Mouse (Mus musculus) limb, embryonic 10.5 days (tissue): ENCODE data around the gene Olfr504. TPM values are rescaled to one million over a fixed set of nuclear protein-coding genes. Genes with fewer than 3 reads are reported as not detected.
"Not testable (repeated sequence)": the region's sequence is repeated elsewhere in the genome, so short reads cannot be mapped to it uniquely, and the experiment has no call there.

Source experiments
- DNase-seq: peaks from one replicate; pipeline ENCODE4 v3.0.0-alpha.2; 2017; ENCODE audit warnings: low spot score
- H3K27ac ChIP-seq: fragments of 300-500 bp; sonication (generic); 2 replicates; pipeline ENCODE4 v1.5.1; 2016; ENCODE audit warnings: mild to moderate bottlenecking
- H3K27me3 ChIP-seq: fragments of 300-500 bp; sonication (generic); 2 replicates; pipeline ENCODE4 v1.6.1; 2016; ENCODE audit warnings: low read depth, mild to moderate bottlenecking; ENCODE audit not compliant: poor library complexity, severe bottlenecking
- H3K36me3 ChIP-seq: fragments of 300-500 bp; sonication (generic); 2 replicates; pipeline ENCODE4 v1.6.1; 2016; ENCODE audit warnings: mild to moderate bottlenecking, moderate library complexity
- H3K4me1 ChIP-seq: fragments of 300-500 bp; sonication (generic); 2 replicates; pipeline ENCODE4 v1.6.1; 2016
- H3K4me3 ChIP-seq: fragments of 300-500 bp; sonication (generic); 2 replicates; pipeline ENCODE4 v1.5.1; 2016; ENCODE audit warnings: mild to moderate bottlenecking, moderate library complexity
- H3K9me3 ChIP-seq: fragments of 300-500 bp; sonication (generic); replicated peaks from 2 replicates; pipeline ENCODE4 v1.6.1; 2016; ENCODE audit warnings: mild to moderate bottlenecking
- WGBS: fragments of 180-500 bp; shearing (Covaris S2); methylation state at CpG from one replicate; pipeline ENCODE4 v1.1.7; 2016; 5-methylcytosine and 5-hydroxymethylcytosine counted together
- polyA plus RNA-seq: library from polyadenylated mRNA; unstranded; fragments of >200 nt; fragmentation: Nextera tagmentation; extraction: Ambion mirVana; gene quantifications from 2 replicates; pipeline ENCODE4 v1.2.1, GENCODE M21; 2016

Gene Olfr504
- polyA plus RNA-seq: not detected in 2 replicates

- Histone ChIP-seq H3K36me3 (no peaks in the 10 kb centered on the region), H3K9me3 (no peaks in the 10 kb centered on the region), H3K4me3 (no peak within 1 kb of the TSS), H3K27ac (no peak within 1 kb of the TSS), H3K27me3 (no peaks in the 10 kb centered on the region), H3K4me1 (no peaks in the 10 kb centered on the region)
- WGBS: 83% methylated on average over 1 of the region's 1 CpGs
- no peak for DNase-seq
These were observed at the start of gene Olfr504 for GRCm38 (mm10) chr7:108565693-108566092. Gene Olfr504 (minus strand): TSS chr7:108565793.

- 93% methylated on average over 2 of the region's 2 CpGs for WGBS
- H3K4me3 ChIP-seq: no peak overlapping the region
- H3K36me3 ChIP-seq: no peaks in the 10 kb centered on the region
- no peaks in the 10 kb centered on the region for H3K9me3 ChIP-seq
- no peaks in the 10 kb centered on the region for H3K4me1 ChIP-seq
- no peak for DNase-seq
- H3K27ac ChIP-seq: no peak overlapping the region
- no peaks in the 10 kb centered on the region for H3K27me3 ChIP-seq
These were observed 48.5 kb upstream of the Olfr504 start for GRCm38 (mm10) chr7:108614110-108614509.

- DNase-seq: no peak
- no peak within 1 kb of the TSS for H3K27ac ChIP-seq
- no peaks in the 10 kb centered on the region for H3K27me3 ChIP-seq
These were observed 44.9 kb upstream of the Olfr504 start, which contains the start of gene Olfr506 for GRCm38 (mm10) chr7:108610487-108610886. Gene Olfr506 (plus strand): TSS chr7:108610787.

GRCm38 (mm10) chr7:108601916-108602315 lies 36.3 kb upstream of the Olfr504 start:
- not testable (repeated sequence) for DNase-seq, H3K27me3 ChIP-seq, H3K36me3 ChIP-seq

More at GRCm38 (mm10) chr7:108610487-108610886, 44.9 kb upstream of the Olfr504 start, which contains the start of gene Olfr506:
- Histone ChIP-seq H3K4me1 (no peaks in the 10 kb centered on the region), H3K36me3 (no peaks in the 10 kb centered on the region), H3K4me3 (no peak within 1 kb of the TSS), H3K9me3 (no peaks in the 10 kb centered on the region)

GRCm38 (mm10) chr7:108589797-108590196 lies 24.2 kb upstream of the Olfr504 start:
- Histone ChIP-seq H3K27ac (no peak overlapping the region), H3K27me3 (no peaks in the 10 kb centered on the region), H3K9me3 (no peaks in the 10 kb centered on the region), H3K4me1 (no peaks in the 10 kb centered on the region), H3K4me3 (no peak overlapping the region), H3K36me3 (no peaks in the 10 kb centered on the region)
- 95% methylated on average over 1 of the region's 1 CpGs for whole genome bisulfite sequencing
- no peak for DNase-seq

More at GRCm38 (mm10) chr7:108601916-108602315, 36.3 kb upstream of the Olfr504 start:
- H3K4me3 ChIP-seq, H3K27ac ChIP-seq, H3K4me1 ChIP-seq, H3K9me3 ChIP-seq: not testable (repeated sequence)
- 83% methylated on average over 3 of the region's 3 CpGs for WGBS

- H3K27ac ChIP-seq, DNase-seq, H3K36me3 ChIP-seq, H3K9me3 ChIP-seq, H3K4me3 ChIP-seq, H3K4me1 ChIP-seq, H3K27me3 ChIP-seq: not testable (repeated sequence)
- WGBS: 59% methylated on average over 1 of the region's 1 CpGs
These were observed 21.4 kb downstream of the Olfr504 start, which contains the start of gene Olfr503 for GRCm38 (mm10) chr7:108544227-108544626. Gene Olfr503 (plus strand): TSS chr7:108544527.

GRCm38 (mm10) chr7:108542416-108542815 lies 23.2 kb downstream of the Olfr504 start:
- Histone ChIP-seq H3K4me3 (no peak overlapping the region), H3K27ac (no peak overlapping the region), H3K36me3 (no peaks in the 10 kb centered on the region), H3K9me3 (no peaks in the 10 kb centered on the region), H3K27me3 (no peaks in the 10 kb centered on the region), H3K4me1 (no peaks in the 10 kb centered on the region)
- no peak for DNase-seq
- 90% methylated on average over 13 of the region's 13 CpGs for WGBS

GRCm38 (mm10) chr7:108524965-108525364 lies 40.6 kb downstream of the Olfr504 start, which contains the start of gene Olfr502:
Gene Olfr502 (minus strand): TSS chr7:108525065.
- no peak within 1 kb of the TSS for H3K4me3 ChIP-seq
- H3K27me3 ChIP-seq: no peaks in the 10 kb centered on the region
- H3K36me3 ChIP-seq: no peaks in the 10 kb centered on the region
- no peak within 1 kb of the TSS for H3K27ac ChIP-seq
- DNase-seq: no peak
- no peaks in the 10 kb centered on the region for H3K4me1 ChIP-seq
- WGBS: 86% methylated on average over 1 of the region's 1 CpGs
- H3K9me3 ChIP-seq: no peaks in the 10 kb centered on the region

Other genes with a start within 250 kb of the Olfr504 start
- gene Olfr492, start 242.1 kb downstream of the Olfr504 start, polyA plus RNA-seq: not detected in 2 replicates
- not detected in 2 replicates for gene Olfr493, start 218.8 kb downstream of the Olfr504 start, polyA plus RNA-seq
- gene Olfr494, start 200.5 kb downstream of the Olfr504 start, polyA plus RNA-seq: not detected in 2 replicates
- not detected in 2 replicates for gene Olfr495, start 172.6 kb downstream of the Olfr504 start, polyA plus RNA-seq
- gene Olfr497, start 145.4 kb downstream of the Olfr504 start, polyA plus RNA-seq: not detected in 2 replicates
- gene Olfr498, start 100.5 kb downstream of the Olfr504 start, polyA plus RNA-seq: not detected in 2 replicates
- not detected in 2 replicates for gene Olfr502, start 40.7 kb downstream of the Olfr504 start, polyA plus RNA-seq
- not detected in 2 replicates for gene Olfr503, start 21.3 kb downstream of the Olfr504 start, polyA plus RNA-seq
- gene Olfr506, start 45.0 kb upstream of the Olfr504 start, polyA plus RNA-seq: not detected in 2 replicates
- gene Olfr507, start 56.0 kb upstream of the Olfr504 start, polyA plus RNA-seq: not detected in 2 replicates
- gene Olfr508, start 64.2 kb upstream of the Olfr504 start, polyA plus RNA-seq: not detected in 2 replicates
- gene Olfr509, start 86.1 kb upstream of the Olfr504 start, polyA plus RNA-seq: not detected in 2 replicates
- gene Olfr510, start 100.6 kb upstream of the Olfr504 start, polyA plus RNA-seq: not detected in 2 replicates
- gene Olfr512, start 147.5 kb upstream of the Olfr504 start, polyA plus RNA-seq: not detected in 2 replicates
- not detected in 2 replicates for gene Olfr513, start 185.2 kb upstream of the Olfr504 start, polyA plus RNA-seq